Mouse (Mus musculus) leukemia stem cell, adult 10-12 weeks (primary cell): Measurements from ENCODE around the gene Adrm1. TPM values are rescaled to one million over a fixed set of nuclear protein-coding genes. Genes with fewer than 3 reads are reported as not detected.

Source experiments
- polyA plus RNA-seq: library from polyadenylated mRNA; stranded (reverse); fragments of >175 nt; gene quantifications from 2 replicates; pipeline ENCODE4 v1.2.3, GENCODE M21; 2012; ENCODE audit warnings: low replicate concordance

Adrm1 gene
- 761 and 1,456 TPM in 2 replicates for polyA plus RNA-seq

GRCm38 (mm10) chr2:180170806-180171521, at the start of gene Adrm1:
Adrm1 (plus strand) TSS chr2:180171485.

Other genes with a start within 250 kb of the Adrm1 start
- gene Taf4, start 194.8 kb upstream of the Adrm1 start, polyA plus RNA-seq, result 21.3 and 35.7 TPM in 2 replicates
- 52.2 and 62.2 TPM in 2 replicates for gene Lsm14b, start 146.5 kb upstream of the Adrm1 start, polyA plus RNA-seq
- 23.6 and 70.9 TPM in 2 replicates for gene Psma7, start 129.1 kb upstream of the Adrm1 start, polyA plus RNA-seq
- 1.4 and 1.7 TPM in 2 replicates for gene Ss18l1, start 129.0 kb upstream of the Adrm1 start, polyA plus RNA-seq
- 14.0 and 15.4 TPM in 2 replicates for gene Mtg2, start 100.9 kb upstream of the Adrm1 start, polyA plus RNA-seq
- gene Hrh3, start 67.0 kb upstream of the Adrm1 start, polyA plus RNA-seq, result 0.42 TPM in 1 of 2 replicates, not detected in the other
- 7.7 and 35.6 TPM in 2 replicates for gene Osbpl2, start 52.2 kb upstream of the Adrm1 start, polyA plus RNA-seq
- 3.2 and 3.3 TPM in 2 replicates for gene Lama5, start 54.4 kb downstream of the Adrm1 start, polyA plus RNA-seq
- gene Rps21, start 85.9 kb downstream of the Adrm1 start, polyA plus RNA-seq, result 28.0 and 439 TPM in 2 replicates
- gene Cables2, start 102.0 kb downstream of the Adrm1 start, polyA plus RNA-seq, result 30.5 and 84.7 TPM in 2 replicates
- gene Rbbp8nl, start 118.4 kb downstream of the Adrm1 start, polyA plus RNA-seq, result not detected in 2 replicates
- gene Gata5, start 163.2 kb downstream of the Adrm1 start, polyA plus RNA-seq, result 0.05 TPM in 1 of 2 replicates, not detected in the other